Mouse (Mus musculus) cerebellum, postnatal 4 days (tissue): ENCODE data around the gene Tceanc.
A peak's percentile ranks its signal among the peaks of the same experiment; 100 is the strongest.

ENCODE experiments used
- DNase-seq, 2 experiments: peaks; one replicate each; pipeline ENCODE4 v3.0.0; 2022; ENCODE audit warnings: low spot score in 2 of 2, mixed read lengths in 1 of 2

The Tceanc gene

GRCm38 (mm10) chrX:166479365-166479983, 38.9 kb downstream of the Tceanc start, which contains the start of gene Rab9:
Gene Rab9 (minus strand): TSS chrX:166479867.
- peak; percentile 66 to 84 for DNase-seq

GRCm38 (mm10) chrX:166478631-166479364, 39.6 kb downstream of the Tceanc start:
- peak in 1 of 2 experiments; percentile 3 for DNase-seq

- DNase-seq: no peak
Observed at GRCm38 (mm10) chrX:166477393-166477792, 41.0 kb downstream of the Tceanc start.

GRCm38 (mm10) chrX:166472612-166473011, 45.8 kb downstream of the Tceanc start:
- no peak for DNase-seq

GRCm38 (mm10) chrX:166468321-166468720, 50.0 kb downstream of the Tceanc start:
- DNase-seq: no peak

GRCm38 (mm10) chrX:166455525-166455924, 62.8 kb downstream of the Tceanc start:
- no peak for DNase-seq

- no peak for DNase-seq
Observed at GRCm38 (mm10) chrX:166454331-166454730, 64.0 kb downstream of the Tceanc start.

- DNase-seq: no peak
Observed at GRCm38 (mm10) chrX:166453532-166453931, 64.8 kb downstream of the Tceanc start.
